Mouse (Mus musculus): ENCODE data around the gene Pum3. TPM values are rescaled to one million over a fixed set of nuclear protein-coding genes. Genes with fewer than 3 reads are reported as not detected.

The Pum3 gene
- polyA plus RNA-seq, 1 experiment from 2014 or later: 87.0 TPM

DNA sequence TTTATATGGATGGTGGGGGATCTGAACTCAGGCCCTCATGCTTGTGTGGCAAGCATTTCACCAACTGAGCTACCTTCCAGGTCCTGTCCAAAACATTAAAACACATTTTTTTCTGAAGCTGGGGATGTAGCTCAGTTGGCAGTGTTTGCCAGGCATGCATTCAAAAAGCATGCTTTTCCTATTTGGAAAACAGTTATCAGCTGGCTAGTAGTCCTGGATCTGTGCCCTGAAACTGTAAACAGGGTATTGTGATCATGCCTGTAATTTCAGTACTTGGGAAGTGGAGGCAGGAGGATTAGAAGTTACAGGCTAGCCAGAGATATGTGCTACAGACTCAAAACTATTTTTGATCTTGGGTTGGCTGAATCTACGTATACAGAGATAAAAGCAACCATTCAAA lies 47.5 kb downstream of the Pum3 start:
- 72% methylated on average over 1 of the region's 1 CpGs for WGBS
- Histone ChIP-seq H3K9ac (no peak overlapping the region), H3K27me3 (ENCODE audit: insufficient read depth, low read length) (no peaks in the 10 kb centered on the region), H3K4me2 (no peak overlapping the region), H3K27ac (ENCODE audit: low read depth) (no peak overlapping the region), H3K9me3 (ENCODE audit: low read depth, low read length) (no peaks in the 10 kb centered on the region), H3K4me3 (ENCODE audit: low read depth, low read length) (no peak overlapping the region), H3K4me1 (ENCODE audit: insufficient read depth) (no peaks in the 10 kb centered on the region), H3K36me3 (ENCODE audit: insufficient read depth) (peaks cover 22% of the 10 kb centered on the region; the same call in 1 of the 2 replicates)
- no peak for TF ChIP-seq CTCF (IDR thresholded peaks at IDR 0.05; ENCODE audit: low read depth)
- ATAC-seq (ENCODE audit: insufficient read depth): no peak
- peak; percentile 41 for DNase-seq

DNA sequence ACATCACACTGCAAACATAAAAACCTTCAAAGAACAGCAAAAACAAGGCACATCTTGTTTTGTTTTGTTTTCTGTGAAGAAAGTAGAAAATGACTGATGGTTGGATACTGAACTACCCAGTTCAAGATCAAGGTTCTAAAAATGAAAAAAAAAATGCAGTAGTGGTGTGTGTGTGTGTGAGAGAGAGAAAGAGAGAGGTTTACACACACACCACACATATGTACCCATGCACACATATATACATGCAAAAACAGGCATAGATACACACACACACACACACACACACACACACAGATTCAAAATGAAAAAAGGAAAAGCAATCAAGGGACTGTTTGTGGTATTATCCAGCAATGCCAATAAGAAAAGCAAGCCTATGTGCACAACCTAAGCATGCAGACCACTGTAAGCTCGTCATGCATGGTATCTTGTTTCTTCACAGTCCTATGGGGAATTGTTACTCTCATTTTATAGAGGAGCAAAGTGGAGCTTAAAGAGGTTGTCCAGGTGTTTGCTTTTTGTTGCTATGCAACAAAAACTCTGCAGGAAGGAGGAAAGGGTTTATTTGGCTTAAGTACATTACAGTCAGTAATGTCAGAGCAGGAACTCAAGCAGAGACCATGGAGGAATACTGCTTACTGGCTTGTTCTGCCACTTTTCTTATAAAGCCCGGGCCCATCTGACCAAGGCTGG lies 49.8 kb downstream of the Pum3 start:
- Histone ChIP-seq H3K9me3 (ENCODE audit: low read depth, low read length) (no peaks in the 10 kb centered on the region), H3K9ac (no peak overlapping the region), H3K27me3 (ENCODE audit: insufficient read depth, low read length) (no peaks in the 10 kb centered on the region), H3K4me1 (ENCODE audit: insufficient read depth) (no peaks in the 10 kb centered on the region), H3K36me3 (ENCODE audit: insufficient read depth) (peaks cover 1% of the 10 kb centered on the region; the same call in 1 of the 2 replicates), H3K4me2 (no peak overlapping the region), H3K4me3 (ENCODE audit: low read depth, low read length) (no peak overlapping the region), H3K27ac (ENCODE audit: low read depth) (no peak overlapping the region)
- 76% methylated on average over 2 of the region's 2 CpGs for WGBS
- ATAC-seq (ENCODE audit: insufficient read depth) (no peak), DNase-seq (no peak)
- TF ChIP-seq CTCF (IDR thresholded peaks at IDR 0.05; ENCODE audit: low read depth): no peak

GRCm38 (mm10) chr19:27370784-27371183 lies 58.8 kb downstream of the Pum3 start:
- Histone ChIP-seq H3K9ac (no peak overlapping the region), H3K4me3 (ENCODE audit: low read depth, low read length) (no peak overlapping the region), H3K27ac (ENCODE audit: low read depth) (no peak overlapping the region), H3K9me3 (ENCODE audit: low read depth, low read length) (no peaks in the 10 kb centered on the region), H3K36me3 (ENCODE audit: insufficient read depth) (no peaks in the 10 kb centered on the region), H3K4me2 (no peak overlapping the region), H3K4me1 (ENCODE audit: insufficient read depth) (no peaks in the 10 kb centered on the region), H3K27me3 (ENCODE audit: insufficient read depth, low read length) (no peaks in the 10 kb centered on the region)
- WGBS: 72% methylated on average over 2 of the region's 2 CpGs
- no peak for TF ChIP-seq CTCF (IDR thresholded peaks at IDR 0.05; ENCODE audit: low read depth)
- DNase-seq: no peak
- no peak for ATAC-seq (ENCODE audit: insufficient read depth)

GRCm38 (mm10) chr19:27370174-27370573 lies 59.5 kb downstream of the Pum3 start:
- WGBS: 64% methylated on average over 2 of the region's 2 CpGs
- no peaks in the 10 kb centered on the region for H3K9me3 ChIP-seq (ENCODE audit: low read depth, low read length)
- DNase-seq: peak; percentile 61

GRCm38 (mm10) chr19:27369461-27370135 lies 60.0 kb downstream of the Pum3 start:
- no peaks in the 10 kb centered on the region for H3K27me3 ChIP-seq (ENCODE audit: insufficient read depth, low read length)
- H3K9ac ChIP-seq: no peak overlapping the region

More at GRCm38 (mm10) chr19:27370174-27370573, 59.5 kb downstream of the Pum3 start:
- H3K27me3 ChIP-seq (ENCODE audit: insufficient read depth, low read length): no peaks in the 10 kb centered on the region
- no peak overlapping the region for H3K4me2 ChIP-seq
- no peaks in the 10 kb centered on the region for H3K36me3 ChIP-seq (ENCODE audit: insufficient read depth)
- ATAC-seq (ENCODE audit: insufficient read depth): no peak; the same call in 1 of the 2 replicates
- H3K4me1 ChIP-seq (ENCODE audit: insufficient read depth): no peaks in the 10 kb centered on the region
- no peak for TF ChIP-seq CTCF (IDR thresholded peaks at IDR 0.05; ENCODE audit: low read depth)
- no peak overlapping the region for H3K27ac ChIP-seq (ENCODE audit: low read depth)
- H3K9ac ChIP-seq: no peak overlapping the region
- no peak overlapping the region for H3K4me3 ChIP-seq (ENCODE audit: low read depth, low read length)

GRCm38 (mm10) chr19:27366113-27366746 lies 63.4 kb downstream of the Pum3 start:
- ATAC-seq (ENCODE audit: insufficient read depth): no peak
- Histone ChIP-seq H3K27ac (ENCODE audit: low read depth) (no peak overlapping the region), H3K4me3 (ENCODE audit: low read depth, low read length) (no peak overlapping the region), H3K4me1 (ENCODE audit: insufficient read depth) (peaks cover 6% of the 10 kb centered on the region; the same call in 1 of the 2 replicates), H3K4me2 (no peak overlapping the region), H3K27me3 (ENCODE audit: insufficient read depth, low read length) (no peaks in the 10 kb centered on the region), H3K9ac (no peak overlapping the region), H3K9me3 (ENCODE audit: low read depth, low read length) (no peaks in the 10 kb centered on the region), H3K36me3 (ENCODE audit: insufficient read depth) (no peaks in the 10 kb centered on the region)
- DNase-seq: no peak
- WGBS: 74% methylated on average over 10 of the region's 10 CpGs
- TF ChIP-seq CTCF (IDR thresholded peaks at IDR 0.05; ENCODE audit: low read depth): no peak

More at GRCm38 (mm10) chr19:27369461-27370135, 60.0 kb downstream of the Pum3 start:
- Histone ChIP-seq H3K4me1 (ENCODE audit: insufficient read depth) (0 out of 2 replicates have a peak, but pooled peaks cover 2% of the 10 kb centered on the region), H3K9me3 (ENCODE audit: low read depth, low read length) (no peaks in the 10 kb centered on the region), H3K36me3 (ENCODE audit: insufficient read depth) (no peaks in the 10 kb centered on the region), H3K27ac (ENCODE audit: low read depth) (no peak overlapping the region), H3K4me2 (no peak overlapping the region), H3K4me3 (ENCODE audit: low read depth, low read length) (no peak overlapping the region)
- DNase-seq: peak; percentile 65
- WGBS: 51% methylated on average over 3 of the region's 3 CpGs
- ATAC-seq (ENCODE audit: insufficient read depth): no peak; the same call in 1 of the 2 replicates
- TF ChIP-seq CTCF (IDR thresholded peaks at IDR 0.05; ENCODE audit: low read depth): no peak

- Histone ChIP-seq H3K9ac (peak overlapping the region; percentile 32; the same call in 1 of the 2 replicates), H3K4me3 (ENCODE audit: low read depth, low read length) (peak overlapping the region; percentile 11; the same call in 1 of the 2 replicates), H3K9me3 (ENCODE audit: low read depth, low read length) (no peaks in the 10 kb centered on the region), H3K4me1 (ENCODE audit: insufficient read depth) (peaks cover 6% of the 10 kb centered on the region; the same call in 1 of the 2 replicates), H3K4me2 (peak overlapping the region; percentile 56), H3K36me3 (ENCODE audit: insufficient read depth) (no peaks in the 10 kb centered on the region), H3K27me3 (ENCODE audit: insufficient read depth, low read length) (no peaks in the 10 kb centered on the region), H3K27ac (ENCODE audit: low read depth) (peak overlapping the region; percentile 42; the same call in 1 of the 2 replicates)
- no peak for TF ChIP-seq CTCF (IDR thresholded peaks at IDR 0.05; ENCODE audit: low read depth)
- 1% methylated on average over 8 of the region's 8 CpGs for WGBS
- peak; percentile 75 for ATAC-seq (ENCODE audit: insufficient read depth)
- peak; percentile 73 for DNase-seq
These were observed 65.1 kb downstream of the Pum3 start for GRCm38 (mm10) chr19:27364521-27364931.
